Mouse (Mus musculus): ENCODE data around the gene Ndufaf2.

Gene Ndufaf2

DNA sequence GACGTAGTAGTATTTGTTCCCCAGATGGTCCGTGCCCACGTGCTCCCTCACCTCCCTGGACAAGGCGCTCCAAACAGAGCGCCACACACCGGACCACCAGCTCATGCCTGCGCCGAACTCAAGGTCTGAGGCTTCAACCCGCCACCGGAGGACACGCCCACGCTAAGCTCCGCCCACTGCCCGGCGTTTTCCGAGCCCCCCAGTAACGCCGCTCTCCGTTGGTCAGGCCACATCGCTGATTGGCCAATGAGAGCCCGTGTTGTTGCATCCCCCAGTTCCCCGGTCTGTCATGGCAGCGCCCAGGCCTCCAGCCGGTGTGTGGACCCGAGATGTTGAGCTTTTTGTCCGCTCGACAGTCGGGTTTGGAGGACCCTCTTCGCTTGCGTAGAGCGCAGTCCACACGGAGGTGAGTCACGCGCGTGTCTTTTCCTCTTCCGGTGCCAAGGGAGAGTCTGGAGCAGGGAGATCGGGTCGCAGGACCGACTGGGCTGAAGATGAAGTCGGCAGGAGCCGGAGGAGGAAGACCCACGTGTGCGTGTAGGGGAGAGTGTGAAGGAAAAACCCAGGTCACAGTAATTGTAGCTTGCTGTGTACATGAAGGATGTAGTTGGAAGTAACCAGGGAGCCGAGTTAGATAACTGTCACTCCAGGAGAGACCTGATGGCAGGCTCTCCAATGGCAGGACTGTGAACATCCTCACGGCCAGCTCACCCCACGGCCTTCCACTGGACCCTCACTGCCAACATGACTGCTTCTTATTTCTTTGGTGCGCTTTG is at the start of gene Ndufaf2, which contains the start of gene Ercc8:
Gene Ndufaf2, minus strand, starts transcription at position 159 of the 776 bp plus-strand sequence.
Gene Ercc8, plus strand, starts transcription at position 267 of the 776 bp plus-strand sequence.
- DNase-seq (ENCODE audit: low spot score), result peak; percentile 97

- DNase-seq (ENCODE audit: low spot score), result no peak
Observed at GRCm38 (mm10) chr13:108208090-108208489, 49.7 kb upstream of the Ndufaf2 start.

DNA sequence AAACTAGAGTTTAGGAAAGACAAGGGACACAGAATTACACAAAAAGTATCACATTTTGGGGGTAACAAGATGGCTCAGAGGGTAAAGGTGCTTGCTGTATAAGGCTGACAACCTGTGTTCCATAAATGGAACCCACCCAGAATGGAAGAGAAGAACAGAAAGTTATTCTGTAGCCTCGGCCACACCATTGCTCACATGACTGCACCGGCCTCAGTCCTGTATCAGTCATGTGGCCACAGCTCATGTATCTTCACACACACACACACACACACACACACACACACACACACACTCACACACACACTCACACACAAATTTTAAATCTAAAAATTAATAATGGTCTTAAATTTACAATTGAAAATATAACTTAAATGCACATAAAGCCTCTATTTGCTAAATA is 49.0 kb upstream of the Ndufaf2 start:
- DNase-seq (ENCODE audit: low spot score), result no peak

GRCm38 (mm10) chr13:108204857-108205256 is 46.4 kb upstream of the Ndufaf2 start:
- DNase-seq (ENCODE audit: low spot score), result no peak

DNA sequence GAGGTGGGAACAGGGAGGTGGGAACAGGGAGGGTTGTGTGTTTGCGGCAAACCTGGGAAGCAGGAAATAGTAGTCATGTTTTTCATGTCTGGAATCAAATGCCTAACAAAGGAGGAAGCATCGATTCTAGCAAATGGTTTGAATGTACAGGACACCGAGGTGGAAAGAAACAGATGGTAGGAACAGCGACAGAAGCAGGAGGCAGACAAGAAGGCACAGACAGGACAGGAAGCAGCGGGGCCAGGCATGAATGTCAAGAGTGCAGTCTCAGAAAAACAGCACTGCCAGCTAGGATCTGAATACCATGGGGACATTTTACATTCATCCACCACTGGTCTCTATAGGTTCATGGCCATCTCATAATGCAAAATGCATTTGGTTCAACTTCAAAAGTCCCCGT is 37.1 kb upstream of the Ndufaf2 start:
- no peak for DNase-seq (ENCODE audit: low spot score)

GRCm38 (mm10) chr13:108191074-108191720 is 32.8 kb upstream of the Ndufaf2 start:
- DNase-seq (ENCODE audit: low spot score), result no peak

DNA sequence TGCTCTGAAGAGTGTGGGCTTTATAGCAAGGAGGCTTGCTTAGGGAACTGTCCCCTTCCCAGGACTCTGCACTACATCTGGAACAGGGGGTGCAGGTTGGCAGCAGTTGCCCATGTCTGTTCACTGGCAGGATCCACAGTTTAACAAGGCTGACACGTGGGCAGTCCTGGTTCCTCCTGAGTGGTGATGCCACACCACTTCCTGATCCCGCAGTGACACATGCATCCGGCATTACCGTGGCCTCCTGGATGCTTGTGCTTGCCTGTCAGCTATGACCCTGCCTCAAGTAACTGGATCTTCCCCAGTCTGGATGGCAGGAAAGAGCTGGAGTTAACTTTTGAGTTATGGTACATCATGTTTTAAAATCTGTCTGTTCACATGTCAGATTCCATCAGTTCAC is 29.6 kb upstream of the Ndufaf2 start:
- no peak for DNase-seq (ENCODE audit: low spot score)

GRCm38 (mm10) chr13:108185530-108185929 is 27.1 kb upstream of the Ndufaf2 start:
- DNase-seq (ENCODE audit: low spot score), result no peak

GRCm38 (mm10) chr13:108184743-108185255 is 26.4 kb upstream of the Ndufaf2 start:
- DNase-seq (ENCODE audit: low spot score), result no peak

- DNase-seq (ENCODE audit: low spot score), result no peak
Observed at GRCm38 (mm10) chr13:108180821-108181220, 22.4 kb upstream of the Ndufaf2 start.

GRCm38 (mm10) chr13:108179618-108180017 is 21.2 kb upstream of the Ndufaf2 start:
- no peak for DNase-seq (ENCODE audit: low spot score)

- no peak for DNase-seq (ENCODE audit: low spot score)
Observed at GRCm38 (mm10) chr13:108170511-108170910, 12.1 kb upstream of the Ndufaf2 start.

GRCm38 (mm10) chr13:108170002-108170401 is 11.6 kb upstream of the Ndufaf2 start:
- DNase-seq (ENCODE audit: low spot score), result no peak

- no peak for DNase-seq (ENCODE audit: low spot score)
Observed at GRCm38 (mm10) chr13:108164621-108165020, 6.2 kb upstream of the Ndufaf2 start.

DNA sequence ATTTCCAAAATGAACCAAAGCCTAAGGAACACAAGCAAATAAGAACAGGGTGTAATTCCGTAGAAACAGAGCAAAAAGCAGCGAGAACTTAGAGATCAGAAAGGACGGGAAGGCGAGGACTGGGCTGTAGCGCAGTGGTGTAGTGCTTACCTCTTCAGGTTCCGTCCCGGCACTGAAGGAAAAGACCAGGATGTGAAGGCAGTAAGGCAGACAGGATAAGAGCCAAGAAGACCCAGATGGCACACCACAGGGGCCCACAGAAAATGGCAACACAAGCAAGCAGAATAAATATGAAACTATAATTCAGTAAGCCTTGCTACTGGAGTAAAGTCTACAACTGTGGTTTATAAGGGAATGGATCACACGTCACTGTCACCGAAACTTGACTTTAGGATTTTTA is 5.5 kb upstream of the Ndufaf2 start:
- no peak for DNase-seq (ENCODE audit: low spot score)

- no peak for DNase-seq (ENCODE audit: low spot score)
Observed at GRCm38 (mm10) chr13:108159963-108160362, 1.5 kb upstream of the Ndufaf2 start.

- DNase-seq (ENCODE audit: low spot score), result no peak
Observed at GRCm38 (mm10) chr13:108159241-108159575, 785 bp upstream of the Ndufaf2 start.

DNA sequence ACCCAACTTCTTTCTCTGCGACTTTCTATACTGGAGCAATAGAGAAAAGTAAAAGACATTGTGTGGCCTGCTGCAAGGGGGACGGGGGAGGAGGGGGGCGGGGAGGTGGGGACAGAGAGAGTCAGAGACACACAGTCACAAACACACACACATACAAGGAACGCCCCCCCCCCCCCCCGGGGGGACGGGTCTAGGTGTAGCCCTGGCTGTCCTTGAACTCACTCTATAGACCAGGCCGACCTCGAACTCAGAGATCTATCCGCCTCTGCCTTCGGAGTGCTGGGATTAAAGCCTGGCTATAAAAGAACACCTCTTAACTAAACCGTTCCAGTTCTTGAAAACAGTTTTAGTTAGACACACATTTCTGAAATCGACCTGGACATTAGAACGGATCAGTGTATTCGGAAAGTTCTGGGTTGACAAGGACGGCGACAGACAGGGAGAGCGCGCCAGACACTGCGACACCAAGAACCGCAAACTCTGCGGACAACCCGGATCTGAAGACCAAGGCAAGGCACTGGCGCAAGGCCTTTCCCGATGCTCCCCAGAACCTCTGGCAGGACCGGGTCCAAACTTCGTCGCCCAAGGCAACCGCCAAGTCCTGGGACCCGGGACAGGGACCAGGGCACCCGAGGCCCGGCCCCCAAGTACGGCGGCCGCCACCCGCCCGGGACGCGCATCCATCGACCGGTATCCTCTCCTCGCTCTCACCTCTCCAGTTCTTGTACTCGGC is 525 bp downstream of the Ndufaf2 start:
- no peak for DNase-seq (ENCODE audit: low spot score)

DNA sequence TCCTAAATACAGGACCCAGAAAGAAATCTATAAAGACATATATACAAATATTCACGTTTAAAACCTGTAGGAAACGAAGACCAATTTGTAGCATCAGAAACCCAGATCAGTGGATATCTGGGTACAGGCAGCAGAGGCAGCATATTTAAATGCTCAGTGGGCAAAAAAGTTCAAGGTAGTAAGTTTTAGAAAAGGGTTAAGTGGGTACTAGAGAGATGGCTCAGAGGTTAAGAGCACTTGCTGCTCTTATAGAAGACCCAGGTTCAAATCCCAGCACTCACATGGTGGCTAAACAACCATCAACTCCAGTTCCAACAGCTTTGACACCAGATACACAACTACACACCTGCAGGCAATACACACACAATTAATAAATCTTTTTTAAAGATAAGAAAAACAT is 1.3 kb downstream of the Ndufaf2 start:
- no peak for DNase-seq (ENCODE audit: low spot score)

DNA sequence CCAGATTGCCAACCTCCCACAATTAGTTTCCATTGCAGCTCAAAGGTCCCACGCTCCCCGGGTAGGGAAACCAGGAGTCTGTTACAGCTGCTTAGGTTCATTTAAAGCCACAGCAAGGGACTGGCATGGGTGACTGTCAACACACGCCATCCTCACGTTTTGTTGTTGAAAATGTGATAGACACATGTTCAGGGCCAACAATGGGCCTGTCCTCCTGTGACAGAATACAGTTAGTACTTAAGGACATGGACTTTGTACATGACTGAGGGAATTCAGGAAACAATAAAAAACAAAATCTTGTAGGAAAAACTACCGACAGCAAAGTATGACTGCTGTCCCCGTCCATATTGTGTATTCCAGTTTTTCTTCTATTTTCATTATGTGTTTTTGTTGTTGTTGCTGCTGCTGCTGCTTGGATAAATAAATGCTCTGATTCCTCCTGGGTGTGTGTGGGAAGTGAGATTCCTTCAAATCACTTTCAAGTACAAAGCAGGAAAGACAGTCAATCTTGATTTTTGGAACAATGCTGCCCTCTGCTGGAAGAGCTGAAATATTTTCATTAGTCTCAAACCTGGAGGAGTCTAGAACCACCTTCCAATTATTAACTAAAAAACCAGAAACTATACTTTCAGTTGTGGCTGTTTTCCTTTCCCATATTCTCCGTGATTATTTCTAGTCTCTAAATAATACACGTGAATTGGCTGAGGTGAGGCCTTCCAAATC is 5.6 kb downstream of the Ndufaf2 start:
- DNase-seq (ENCODE audit: low spot score), result no peak

GRCm38 (mm10) chr13:108151782-108152181 is 6.6 kb downstream of the Ndufaf2 start:
- DNase-seq (ENCODE audit: low spot score), result no peak

GRCm38 (mm10) chr13:108144086-108144485 is 14.3 kb downstream of the Ndufaf2 start:
- DNase-seq (ENCODE audit: low spot score), result no peak
